Comparison of ENCODE assay signal across 20 mouse cellular contexts in the genomic region with DNA sequence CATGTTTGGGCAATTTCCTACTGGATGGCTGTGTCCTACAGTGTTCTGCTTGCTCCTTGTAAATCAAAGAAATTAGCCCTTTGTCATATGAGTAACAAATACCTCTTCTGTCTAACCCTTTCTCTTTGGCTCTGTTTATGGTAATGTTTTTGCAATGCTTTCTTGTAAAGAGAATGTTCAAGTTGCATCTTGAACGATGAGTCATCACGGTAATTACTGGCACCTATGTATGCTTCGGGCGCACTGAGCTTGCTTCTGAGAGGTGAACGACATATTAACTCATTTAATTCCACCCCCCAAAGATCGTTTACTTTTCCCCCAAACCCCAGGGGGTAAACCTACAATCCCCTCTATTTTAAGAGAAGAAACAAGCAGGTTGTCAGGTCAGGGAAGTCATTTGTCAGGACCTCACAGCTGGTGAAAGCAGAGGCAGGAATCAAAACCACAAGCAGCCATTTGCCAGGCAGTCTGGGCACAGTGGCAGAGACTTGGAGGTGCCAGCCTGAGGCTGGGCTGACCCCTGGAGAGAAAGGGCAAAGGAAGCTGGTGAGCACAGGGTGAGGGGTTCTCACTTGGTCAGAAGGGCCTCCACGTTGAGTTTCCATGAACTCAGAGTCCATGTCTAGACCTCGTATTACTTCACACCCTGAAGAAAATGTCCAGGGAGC.
DNase-seq lines count a peak whose midpoint lies in the region; ATAC-seq and TF ChIP-seq lines count a peak whose summit lies in the region.
"Had no signal": no experiment of that assay in that cellular context is flagged by ENCODE, and none has a peak within 500 bp of the region (broad histone marks: within the 10 kb centered on the region; RNA-seq: fewer than 3 reads in every experiment).

No protein-coding gene starts in this region.

- H3K4me2 ChIP-seq in myocyte (ENCODE audit: low read depth): no peak overlapping the region
- H3K4me2 ChIP-seq: heart, embryonic 13.5 days; hindbrain, embryonic 12.5 days had no signal

- no peaks in the 10 kb centered on the region for H3K4me1 ChIP-seq in heart, adult 2 months (ENCODE audit: control insufficient read depth, insufficient read depth, low read length)
- H3K4me1 ChIP-seq: forebrain, embryonic 10.5 days; hindbrain, embryonic 12.5 days had no signal

- CTCF ChIA-PET in Patski (lab: Charles Lee): interaction anchor here (0.7 to 3.1 kb wide), 9 partner anchors 11 to 198 kb away, joined by 3 to 14 read pairs (median 4); no protein-coding TSS in a partner anchor

- H3K79me2 ChIP-seq in myocyte (ENCODE audit: control insufficient read depth, insufficient read depth): no peaks in the 10 kb centered on the region
- H3K79me2 ChIP-seq in heart, adult 2 months (replicated peaks; ENCODE audit: control insufficient read depth, insufficient read depth, low read length): no peaks in the 10 kb centered on the region

- no peaks in the 10 kb centered on the region for H3K36me3 ChIP-seq in myocyte (ENCODE audit: control insufficient read depth, insufficient read depth)
- no peaks in the 10 kb centered on the region for H3K36me3 ChIP-seq in heart, adult 2 months (ENCODE audit: control insufficient read depth, insufficient read depth, low read length)
- H3K36me3 ChIP-seq: forebrain, embryonic 10.5 days; heart, embryonic 13.5 days; hindbrain, embryonic 12.5 days had no signal

- H3K9ac ChIP-seq in heart, adult 2 months (ENCODE audit: low read depth, low read length): no peak overlapping the region
- H3K9ac ChIP-seq: heart, embryonic 13.5 days; hindbrain, embryonic 12.5 days had no signal

- no peak for TF ChIP-seq CTCF in Patski (IDR thresholded peaks at IDR 0.05)
- TF ChIP-seq CTCF in heart, adult 2 months (IDR thresholded peaks at IDR 0.05): no peak

- peak; percentile 89 for ATAC-seq in Patski
- ATAC-seq: forebrain, embryonic 14.5 days; hindbrain, postnatal 0 days had no signal

- H3K27ac ChIP-seq in heart, adult 2 months: no peak overlapping the region
- H3K27ac ChIP-seq: forebrain, embryonic 10.5 days; heart, embryonic 13.5 days; hindbrain, embryonic 12.5 days; hindbrain, postnatal 0 days had no signal

- no peak for TF ChIP-seq POLR2A in myocyte (IDR thresholded peaks at IDR 0.05; ENCODE audit: insufficient read length, low read depth)
- no peak for TF ChIP-seq POLR2A in heart, adult 2 months (IDR thresholded peaks at IDR 0.05; ENCODE audit: insufficient read depth, low read depth, low read length)

- DNase-seq in 3T3-L1 (ENCODE audit: low read depth, low spot score): peak; percentile 34
- DNase-seq in Patski (ENCODE audit: low read depth, low spot score): peak; percentile 99
- peak; percentile 88 for DNase-seq in fat pad, adult 2 months (ENCODE audit: extremely low read depth, low read depth, low spot score)
- no peak for DNase-seq in right cerebral cortex, postnatal 36 days (ENCODE audit: low spot score in 2 of 2)
- no peak for DNase-seq in gastrocnemius, postnatal 36 days
- DNase-seq in retina, embryonic 14.5 days (ENCODE audit: low spot score): no peak
- no peak for DNase-seq in heart, adult 2 months
- DNase-seq: adrenal gland, adult 8-10 months; adrenal gland, postnatal 36 days; cerebellum, adult 11 months; cerebellum, adult 9-11 months; cerebellum, postnatal 36 days; heart, postnatal 36 days; kidney, adult 11 months had no signal

- in situ Hi-C loops in Patski (cut with MboI; ENCODE audit: low pct_unique_long_range_greater_than_20kb): loop anchor here (5.0 kb wide), 3 partner anchors 85 to 175 kb away; no protein-coding TSS in a partner anchor

- WGBS in heart, adult 2 months: 78% methylated on average over 8 of the region's 8 CpGs

- intact Hi-C loops in gastrocnemius, postnatal 36 days (cut with DNase I): no loop called here
- intact Hi-C loops in heart, adult 2 months (cut with DNase I): no loop called here

- H3ac ChIP-seq in myocyte (ENCODE audit: control insufficient read depth, insufficient read length): no peak overlapping the region

- no peak for TF ChIP-seq EP300 in heart, adult 2 months (IDR thresholded peaks at IDR 0.05; ENCODE audit: insufficient read depth, low read depth, low read length)

- POLR2A ChIA-PET in Patski (lab: Charles Lee): interaction anchor here (0.9 to 1.9 kb wide), 4 partner anchors 11 to 113 kb away, joined by 3 to 15 read pairs (median 10); partner anchors contain the start of gene Atp1a1

- H3K4me3 ChIP-seq in myocyte: no peak overlapping the region
- no peak overlapping the region for H3K4me3 ChIP-seq in heart, adult 2 months
- H3K4me3 ChIP-seq: forebrain, embryonic 10.5 days; heart, embryonic 13.5 days; hindbrain, embryonic 12.5 days had no signal

- H3K27me3 ChIP-seq in Patski (no peaks in the 10 kb centered on the region), myocyte (ENCODE audit: control insufficient read depth, insufficient read depth, insufficient read length) (no peaks in the 10 kb centered on the region)
- H3K27me3 ChIP-seq in heart, adult 2 months (ENCODE audit: control insufficient read depth, insufficient read depth, low read length): no peaks in the 10 kb centered on the region
- H3K27me3 ChIP-seq: heart, embryonic 13.5 days; hindbrain, embryonic 12.5 days had no signal

TF ChIP-seq in myocyte, 11 proteins besides CTCF, POLR2A, EP300 and RAD21:
- TF ChIP-seq MYOD1 (IDR thresholded peaks at IDR 0.05; ENCODE audit: control insufficient read depth in 1 of 3, insufficient read length in 2 of 3, low read depth in 2 of 3): peak in 2 of 3 experiments; percentile 13 to 36
- TF ChIP-seq SRF (IDR thresholded peaks at IDR 0.05; ENCODE audit: control insufficient read depth, insufficient read length, low read depth): no peak
- TF ChIP-seq MYOG (IDR thresholded peaks at IDR 0.05; ENCODE audit: control insufficient read depth in 1 of 3, insufficient read depth in 1 of 3, insufficient read length in 2 of 3, low read depth in 2 of 3): peak in 1 of 3 experiments; percentile 56

Comparison
In these comparisons a context has a peak if more than half of its experiments do, and no peak if none do; other contexts are left out.
1. DNase-seq: peak in 3T3-L1 (single experiment), Patski (single experiment) and fat pad, adult 2 months (single experiment); none in right cerebral cortex, postnatal 36 days (0 of 2), gastrocnemius, postnatal 36 days (0 of 2), retina, embryonic 14.5 days (single experiment) and heart, adult 2 months (0 of 2).